Mouse (Mus musculus) thymus, postnatal 0 days (tissue): ENCODE measurements around the gene 2310079G19Rik. TPM values are rescaled to one million over a fixed set of nuclear protein-coding genes. Genes with fewer than 3 reads are reported as not detected.

Experiments used
- DNase-seq: peaks from one replicate; pipeline ENCODE4 v3.0.0-alpha.2; 2015; ENCODE audit warnings: low spot score
- polyA plus RNA-seq: library from polyadenylated mRNA; unstranded; fragments of >200 nt; fragmentation: Nextera tagmentation; extraction: Ambion mirVana; gene quantifications from 2 replicates; pipeline ENCODE4 v1.2.1, GENCODE M21; 2015

2310079G19Rik gene
- polyA plus RNA-seq, result not detected in 2 replicates

DNA sequence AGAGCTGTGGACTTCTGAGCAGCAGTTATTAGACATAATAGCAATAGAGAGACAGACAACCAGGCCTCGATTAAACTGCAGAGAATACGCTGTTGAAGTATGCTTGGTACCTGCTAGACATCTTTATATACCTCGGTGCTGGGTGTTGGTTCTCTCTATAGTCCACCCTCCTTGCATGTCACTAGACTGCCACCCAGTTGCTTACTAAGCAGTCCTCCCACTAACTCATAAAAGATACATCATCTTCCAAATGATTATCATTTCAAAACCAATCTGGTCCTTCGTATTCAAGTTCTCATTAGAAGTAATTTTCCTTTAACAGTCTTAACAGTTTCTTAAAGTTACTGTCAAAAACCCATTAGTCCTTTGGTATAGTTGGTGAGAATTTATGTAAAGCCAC is at the start of gene 2310079G19Rik:
Gene 2310079G19Rik, minus strand, starts transcription at position 101 of the 400 bp plus-strand sequence.
- DNase-seq, result no peak

DNA sequence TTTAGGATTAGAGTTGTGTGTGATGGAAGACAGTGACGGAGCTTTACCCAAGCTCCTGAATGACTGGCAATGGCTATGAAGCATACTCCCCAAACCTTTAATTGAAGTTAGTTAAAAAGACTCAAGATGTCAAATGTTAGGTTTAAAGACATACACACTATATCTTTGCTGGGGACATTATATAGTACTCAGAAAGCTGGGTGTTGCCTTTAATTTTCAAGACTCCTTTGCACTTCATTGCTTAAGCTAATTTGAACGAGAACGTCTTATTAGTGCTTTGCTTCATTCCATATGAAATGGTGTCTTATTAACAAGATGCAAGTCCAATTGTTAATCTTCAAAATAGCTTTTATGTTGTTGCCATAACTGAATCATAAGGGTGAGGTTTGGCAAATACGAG is 44.1 kb upstream of the 2310079G19Rik start, which contains the start of gene Krtap27-1:
Gene Krtap27-1, minus strand, starts transcription at position 101 of the 400 bp plus-strand sequence.
- no peak for DNase-seq

DNA sequence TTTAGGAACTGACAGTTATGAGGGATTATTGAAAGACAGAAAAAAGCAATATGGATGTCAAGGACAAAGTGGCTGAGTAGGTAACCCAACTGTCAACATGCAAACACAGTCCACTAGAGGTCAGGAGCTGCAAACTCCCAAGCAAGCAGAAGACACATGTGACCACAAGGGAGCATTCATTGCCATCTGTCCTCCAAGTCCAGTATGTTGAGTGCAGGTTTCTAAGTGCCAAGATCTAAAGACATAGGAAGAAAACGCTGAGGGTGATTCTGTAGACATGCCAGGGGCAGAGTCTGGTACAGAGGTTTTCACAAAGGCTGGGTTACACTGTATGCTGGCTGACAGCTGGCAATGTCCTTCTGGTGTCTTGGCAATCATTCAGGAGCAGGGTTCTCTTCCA is 30.0 kb upstream of the 2310079G19Rik start:
- DNase-seq, result peak; percentile 2

DNA sequence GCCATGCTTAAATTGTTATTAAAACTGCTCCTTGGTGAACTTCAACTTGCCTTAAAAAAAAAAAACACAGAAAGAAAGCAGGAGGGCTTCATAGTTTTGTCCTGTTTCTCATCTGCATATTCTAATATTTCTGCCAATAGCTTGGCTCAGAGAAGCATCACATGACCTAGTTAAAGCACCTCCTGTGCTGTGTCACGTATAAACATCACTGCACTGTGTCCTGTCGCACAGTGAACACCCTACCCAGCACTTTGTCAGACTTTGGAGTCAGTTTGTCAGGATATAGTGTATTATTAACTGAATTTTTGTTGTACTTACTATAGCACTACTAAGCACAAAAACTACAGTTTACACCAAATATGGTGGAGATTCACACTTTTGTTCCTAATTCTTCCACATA is 24.5 kb upstream of the 2310079G19Rik start:
- DNase-seq, result no peak

DNA sequence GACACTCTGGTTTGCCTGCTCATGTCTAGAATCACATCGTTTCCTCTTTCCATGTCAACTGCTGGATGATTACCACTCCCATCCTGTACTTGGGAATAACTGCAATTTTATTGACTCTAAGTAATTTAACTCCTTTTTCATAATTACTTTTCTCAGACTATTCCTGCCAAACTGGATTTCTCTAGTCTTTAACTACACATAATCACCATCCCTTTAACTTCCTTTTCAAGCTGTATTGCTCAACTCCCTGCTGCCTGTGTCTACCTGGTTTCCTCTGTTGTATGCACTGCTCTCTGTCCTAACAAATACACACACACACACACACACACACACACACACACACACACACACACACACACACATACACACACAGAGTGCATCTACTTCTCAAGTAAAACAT is 23.6 kb upstream of the 2310079G19Rik start:
- DNase-seq, result no peak

DNA sequence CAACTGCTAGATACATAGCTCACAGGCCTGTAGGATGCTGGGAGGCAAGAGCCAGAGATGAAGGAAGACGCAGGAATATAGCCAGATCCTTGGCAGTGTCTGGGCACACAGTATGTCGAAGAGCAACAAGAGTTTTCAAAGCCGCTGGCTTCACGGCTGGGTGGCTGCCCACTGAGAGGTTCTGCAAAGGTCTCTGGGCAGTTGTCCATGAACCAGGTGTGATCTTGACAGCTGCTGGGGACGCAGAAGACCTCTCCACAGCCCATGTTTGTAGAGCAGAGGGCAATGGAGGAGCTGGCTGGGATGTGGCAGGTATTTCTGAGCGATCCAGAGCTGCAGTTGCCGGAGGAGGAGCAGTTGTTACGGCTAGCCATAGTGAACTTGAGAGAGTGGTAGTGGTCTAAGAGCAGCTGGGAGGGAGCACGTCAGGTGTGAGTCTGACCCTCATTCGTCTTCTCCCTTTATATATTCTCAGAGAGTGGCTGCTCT is 19.9 kb upstream of the 2310079G19Rik start, which contains the start of gene Krtap26-1:
Gene Krtap26-1, minus strand, starts transcription at position 439 of the 489 bp plus-strand sequence.
- no peak for DNase-seq

DNA sequence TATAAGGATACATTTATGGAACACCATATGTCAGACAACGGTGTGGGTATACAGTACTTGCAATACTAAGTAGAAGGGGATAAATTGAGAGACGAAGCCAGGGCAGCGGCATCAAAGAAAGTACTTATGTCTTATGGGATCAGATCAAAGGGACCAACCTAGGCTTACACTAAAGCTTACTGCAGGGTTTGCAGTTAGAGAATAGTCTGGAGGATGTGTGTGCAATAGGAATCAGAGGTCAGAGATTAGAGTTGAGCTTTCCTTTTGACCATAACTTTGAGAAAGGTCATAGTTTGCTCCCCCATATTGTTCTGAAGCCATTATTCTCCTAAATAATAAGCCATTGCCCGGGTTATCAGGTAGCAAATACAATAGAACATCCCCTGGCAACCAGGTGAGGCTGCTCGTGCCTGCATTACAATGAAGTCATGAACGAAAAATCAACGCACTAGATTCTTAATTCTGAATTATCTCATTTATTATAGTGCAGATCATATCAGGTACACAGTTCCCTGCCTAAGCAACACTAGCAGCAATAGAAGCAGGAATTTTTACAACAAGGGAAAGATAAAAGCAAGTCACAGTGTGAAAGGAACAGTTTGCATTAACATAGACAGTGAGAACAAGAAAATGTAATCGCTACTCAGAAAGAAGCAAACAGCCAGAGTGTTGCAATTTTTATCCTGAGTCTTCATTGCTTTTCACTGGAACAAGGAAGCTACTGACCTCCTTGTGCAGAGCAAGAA is 19.1 kb upstream of the 2310079G19Rik start:
- DNase-seq, result no peak

DNA sequence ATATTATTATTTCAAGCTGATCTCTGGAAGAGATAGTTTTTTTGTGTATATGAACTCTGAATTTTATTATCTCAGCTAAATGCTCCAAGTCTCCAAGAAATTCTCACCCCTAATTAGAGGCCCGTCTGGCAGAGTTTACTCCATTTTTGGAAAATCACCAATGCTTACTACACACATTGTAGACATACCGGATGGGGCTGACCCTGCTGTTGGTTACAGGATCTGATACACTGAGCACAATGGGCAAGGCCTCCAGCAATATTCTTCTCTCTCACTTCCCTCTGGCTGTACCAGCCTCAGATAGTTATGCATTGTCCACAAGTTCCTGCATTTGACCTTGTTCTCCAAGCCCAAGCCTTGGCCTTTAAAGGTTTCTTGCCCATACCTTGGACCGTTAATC is 12.6 kb upstream of the 2310079G19Rik start:
- no peak for DNase-seq

DNA sequence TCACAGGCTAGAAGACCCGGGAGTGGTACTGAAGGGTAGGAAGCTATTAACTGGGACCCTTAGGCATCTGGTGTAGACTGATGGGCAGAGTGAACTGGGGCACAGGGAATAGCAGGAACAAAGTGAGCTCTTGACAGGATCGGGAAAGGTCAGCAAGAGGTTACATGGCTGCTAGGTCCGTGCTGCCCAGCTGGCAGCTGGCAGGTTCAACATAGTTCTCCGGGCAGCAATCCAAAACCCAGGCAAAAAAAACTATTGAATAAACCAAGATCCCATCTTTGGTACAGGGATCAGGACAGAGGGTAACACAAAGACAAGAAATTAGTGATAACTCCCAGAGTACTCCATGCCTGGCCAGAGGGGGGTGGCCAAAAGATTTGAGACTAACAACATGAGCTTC is 7.7 kb upstream of the 2310079G19Rik start:
- no peak for DNase-seq

DNA sequence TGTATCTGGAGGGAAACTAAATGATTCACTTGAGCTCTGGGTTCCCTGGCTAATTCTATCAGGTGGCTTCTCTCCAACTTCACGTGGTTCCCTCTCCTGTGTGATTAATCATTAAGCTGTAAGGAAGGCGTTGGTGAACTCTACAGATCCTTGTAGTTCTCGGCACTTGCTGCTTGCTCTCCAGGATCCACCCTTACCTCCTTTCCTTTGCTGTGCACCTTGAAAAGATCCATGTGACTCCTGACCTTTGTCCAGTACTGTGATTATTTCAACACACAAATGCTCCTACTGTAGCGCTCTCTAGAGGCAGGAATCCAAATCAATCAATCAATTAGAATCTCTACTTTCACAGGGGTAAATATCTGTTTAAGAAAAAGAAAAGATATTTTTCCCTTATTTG is 4.0 kb upstream of the 2310079G19Rik start:
- no peak for DNase-seq

DNA sequence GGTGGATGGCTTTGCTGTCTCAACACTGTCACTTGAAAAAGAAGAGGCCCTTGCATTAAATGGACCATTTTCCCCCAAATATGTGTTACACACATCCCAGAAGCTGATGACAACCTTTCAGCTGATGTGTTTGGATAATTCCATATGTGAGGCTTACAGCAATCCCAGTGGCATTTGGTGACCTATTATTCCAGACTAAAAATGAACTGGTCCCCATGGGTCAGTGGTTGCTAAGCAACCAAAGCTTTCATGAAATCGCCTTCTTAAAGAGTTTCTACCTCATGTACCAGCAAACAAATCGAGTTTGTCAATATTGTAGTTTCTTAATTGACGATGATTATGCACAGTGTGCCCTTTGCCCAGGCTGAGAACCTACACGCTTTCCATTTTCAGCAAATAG is 14.8 kb downstream of the 2310079G19Rik start:
- DNase-seq, result no peak

DNA sequence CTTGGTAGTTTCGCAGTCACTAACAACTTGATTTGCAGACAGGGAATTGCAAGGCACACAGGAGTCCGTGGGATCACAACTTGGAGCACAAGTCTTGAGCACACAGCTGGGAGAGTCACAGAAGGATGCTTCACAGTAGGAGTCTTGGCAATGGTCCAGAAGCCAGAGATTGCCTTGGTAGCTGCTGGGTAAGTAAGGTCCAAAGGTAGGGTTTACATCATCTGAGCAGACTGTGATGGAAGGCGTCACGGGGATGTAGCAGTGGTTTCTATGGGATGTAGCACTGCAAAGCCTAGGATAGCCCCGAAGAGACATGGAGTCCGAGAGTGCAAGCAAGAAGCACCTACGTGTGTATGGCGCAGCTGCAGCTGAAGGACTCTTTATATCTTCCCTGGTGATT is 15.5 kb downstream of the 2310079G19Rik start, which contains the start of gene Krtap24-1:
Gene Krtap24-1, minus strand, starts transcription at position 358 of the 400 bp plus-strand sequence.
- no peak for DNase-seq

DNA sequence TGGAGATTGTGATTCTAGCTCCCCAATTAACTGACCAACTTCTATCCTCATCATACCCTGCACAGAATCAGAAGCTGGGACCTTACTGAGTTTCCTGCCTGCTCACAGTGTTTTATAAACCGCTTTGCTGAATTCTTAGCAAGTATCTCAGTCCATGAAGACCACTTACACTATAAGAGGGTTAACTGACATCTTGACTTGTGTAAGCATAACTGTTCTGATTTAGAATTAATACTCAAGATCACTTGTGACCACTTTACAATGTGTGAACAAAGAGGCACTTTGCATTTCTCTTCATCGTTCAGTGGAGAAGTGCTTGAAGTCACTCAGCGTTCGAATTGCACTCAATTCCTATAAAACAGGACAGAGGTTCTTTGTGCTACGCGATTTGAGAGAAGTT is 22.9 kb downstream of the 2310079G19Rik start:
- no peak for DNase-seq

DNA sequence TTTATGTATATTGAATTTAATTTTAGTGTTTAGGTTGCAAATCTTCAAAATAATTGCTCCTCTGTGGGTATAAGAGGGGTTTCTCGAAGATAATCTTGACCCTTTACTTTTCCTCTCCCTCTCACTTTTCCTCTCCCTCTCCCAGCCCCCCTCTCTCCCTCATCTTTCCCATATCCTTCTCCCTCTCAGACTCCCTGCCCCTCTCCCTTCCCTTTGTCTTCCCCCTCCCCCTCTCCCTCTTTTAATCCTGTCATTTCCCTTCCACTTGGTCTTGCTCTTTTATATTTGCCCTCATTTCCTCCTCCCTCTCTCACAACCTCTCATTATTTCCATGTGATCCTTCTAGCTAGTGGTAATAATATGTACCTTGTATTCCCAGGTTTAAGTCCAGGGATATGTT is 25.0 kb downstream of the 2310079G19Rik start:
- no peak for DNase-seq

DNA sequence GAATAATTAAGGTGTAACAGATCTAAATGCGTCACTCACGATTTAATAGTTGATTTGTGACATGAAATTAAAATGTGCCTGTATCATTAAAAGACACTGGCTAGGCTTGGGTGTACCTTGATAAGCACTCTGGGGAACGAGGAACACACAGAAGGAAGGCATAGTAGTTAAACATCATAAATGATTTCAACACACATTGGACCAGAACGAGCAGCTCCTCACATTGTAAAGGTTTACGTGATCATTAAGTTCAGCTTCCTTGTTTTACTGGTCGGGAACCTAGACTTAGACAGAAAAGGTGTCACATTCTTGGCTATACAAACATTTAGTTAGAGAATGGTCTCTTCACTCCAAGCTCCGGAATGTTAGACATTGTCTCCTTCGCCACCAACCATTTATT is 27.2 kb downstream of the 2310079G19Rik start:
- DNase-seq, result no peak

DNA sequence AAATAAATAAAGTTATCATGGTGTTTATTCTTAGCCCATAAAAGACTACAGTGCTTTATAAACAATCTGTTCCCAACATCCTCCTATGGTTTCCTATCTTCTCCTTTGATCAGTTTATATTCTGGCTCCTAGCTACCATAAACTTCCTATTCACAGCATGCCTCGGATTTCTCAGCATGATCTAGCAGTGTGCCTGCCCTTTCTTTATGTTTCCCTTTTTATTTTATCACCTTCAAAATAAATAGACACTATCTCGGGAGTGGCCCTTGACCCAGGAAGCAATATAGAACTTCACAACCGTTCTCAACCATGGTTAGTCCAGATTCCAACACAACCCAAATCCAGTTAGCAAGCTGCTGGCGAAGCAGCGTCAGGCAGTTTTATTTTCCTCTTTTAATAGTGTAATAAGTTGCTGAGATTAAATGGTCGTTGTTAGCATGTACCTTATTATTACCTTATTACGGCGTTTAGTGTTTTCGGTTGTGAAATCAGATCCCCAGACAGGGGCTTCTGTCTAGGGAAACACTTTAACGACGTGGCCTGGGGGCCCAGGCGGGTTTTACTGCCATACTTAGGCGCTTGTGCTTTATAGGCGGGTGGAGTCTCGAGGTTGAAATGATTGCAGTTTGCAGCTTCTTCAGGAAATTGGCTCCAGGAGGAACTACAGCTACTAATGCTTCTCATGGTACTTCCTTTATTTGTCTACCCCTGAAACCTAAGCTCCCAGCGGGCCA is 27.8 kb downstream of the 2310079G19Rik start:
- DNase-seq, result no peak

DNA sequence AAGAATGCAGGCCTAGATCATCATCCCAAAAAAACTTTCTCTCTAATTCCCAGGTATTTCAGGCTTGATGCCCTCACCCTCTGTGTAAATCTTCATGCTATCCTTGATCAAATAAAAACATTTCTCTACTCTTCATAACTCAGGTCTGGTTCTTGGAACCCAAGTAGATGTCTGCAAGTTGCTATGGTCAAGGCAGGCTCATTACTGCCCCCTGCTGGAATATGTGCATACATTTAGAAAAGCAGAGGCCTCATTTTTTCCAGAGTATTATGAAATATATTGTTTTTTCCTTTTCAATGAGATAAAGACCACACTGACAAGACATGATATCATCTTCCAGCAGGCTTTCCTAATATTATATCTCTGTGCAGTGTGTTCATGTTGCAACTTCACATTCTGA is 34.7 kb downstream of the 2310079G19Rik start:
- DNase-seq, result no peak

DNA sequence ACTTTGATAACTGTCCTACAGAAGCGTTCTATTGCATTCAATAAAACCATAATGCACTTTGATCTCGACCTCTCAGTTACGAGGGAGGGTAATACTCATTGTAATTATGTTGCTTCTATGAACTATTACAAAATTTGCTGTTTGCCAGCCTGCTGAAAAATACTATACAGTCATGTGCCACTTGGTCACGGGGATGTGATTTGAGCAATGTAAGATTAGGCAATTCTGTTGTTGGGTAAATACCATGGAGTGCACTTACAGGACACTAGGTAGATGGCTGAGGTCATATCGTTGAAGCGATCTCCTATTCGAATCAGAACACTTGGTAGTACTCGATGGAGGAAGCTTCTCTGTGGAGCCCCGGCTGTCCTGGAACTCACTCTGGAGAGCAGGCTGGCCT is 44.1 kb downstream of the 2310079G19Rik start:
- DNase-seq, result no peak
